Mouse (Mus musculus) testis, adult 10 weeks (tissue): ENCODE results near the gene Fyb2. TPM values are rescaled to one million over a fixed set of nuclear protein-coding genes. Genes with fewer than 3 reads are reported as not detected.

Experiments used
- polyA plus RNA-seq: library from polyadenylated mRNA; stranded (reverse); fragments of 350-450 nt; fragmentation: Illumina TruSeq; extraction: RNeasy Lipid Tissue Mini Kit (QIAGEN cat#74804); gene quantifications from one replicate; pipeline ENCODE4 v1.2.3, GENCODE M21; 2014; ENCODE audit warnings: low read depth, low replicate concordance

Gene Fyb2
- polyA plus RNA-seq, result 14.8 TPM

GRCm38 (mm10) chr4:104913291-104914129 lies at the start of gene Fyb2:
Gene Fyb2, plus strand, starts transcription at chr4:104913456.

GRCm38 (mm10) chr4:104876323-104876722 lies 36.9 kb upstream of the Fyb2 start, which contains the start of gene C8a:
Gene C8a, minus strand, starts transcription at chr4:104876398.

Other genes with a start within 250 kb of the Fyb2 start
- gene C8b, start 147.1 kb upstream of the Fyb2 start, polyA plus RNA-seq, result 21.8 TPM
- not detected for gene Gm17662, start 56.1 kb upstream of the Fyb2 start, polyA plus RNA-seq
- 0.80 TPM for gene C8a, start 37.1 kb upstream of the Fyb2 start, polyA plus RNA-seq
- gene Prkaa2, start 196.4 kb downstream of the Fyb2 start, polyA plus RNA-seq, result 1.1 TPM
- 12.5 TPM for gene Plpp3, start 243.9 kb downstream of the Fyb2 start, polyA plus RNA-seq